ENCODE assay signal across 22 mouse cellular contexts in genomic region chr19:42797866-42798265, GRCm38 (mm10). TPM values are rescaled to one million over a fixed set of nuclear protein-coding genes. Genes with fewer than 3 reads are reported as not detected.
DNase-seq lines count a peak whose midpoint lies in the region; ATAC-seq and TF ChIP-seq lines count a peak whose summit lies in the region.
"Had no signal": no experiment of that assay in that cellular context is flagged by ENCODE, and none has a peak within 500 bp of the region (broad histone marks: within the 10 kb centered on the region; RNA-seq: fewer than 3 reads in every experiment).

No protein-coding gene starts in this region.

- TF ChIP-seq CTCF in Patski (IDR thresholded peaks at IDR 0.05), result no peak

- peak; percentile 38 for ATAC-seq in Patski
- ATAC-seq in activated CD4-positive, CD25-positive, alpha-beta regulatory T cell, adult 4 months, result no peak
- ATAC-seq: forebrain, embryonic 13.5 days; forebrain, embryonic 15.5 days; forebrain, postnatal 0 days had no signal

- peak; percentile 71 for DNase-seq in heart, adult 11 months
- no peak for DNase-seq in heart, adult 8-10 months (ENCODE audit: low spot score)
- peak; percentile 27 for DNase-seq in testis, postnatal 10 days (ENCODE audit: low spot score)
- no peak for DNase-seq in testis, postnatal 14 days (ENCODE audit: low spot score)
- no peak for DNase-seq in Patski (ENCODE audit: low read depth, low spot score)
- peak; percentile 71 for DNase-seq in gonadal fat pad, adult 2 months (ENCODE audit: low read depth)
- no peak for DNase-seq in gastrocnemius, postnatal 36 days
- DNase-seq: adrenal gland, postnatal 10 days; adrenal gland, postnatal 36 days; cerebellum, adult 18-20 months; cerebellum, adult 8-10 months; cerebellum, adult 9-11 months; cerebellum, postnatal 14 days; cerebellum, postnatal 36 days; embryo, embryonic 11 days; forebrain, postnatal 0 days had no signal

- CTCF ChIA-PET in Patski (lab: Charles Lee), result interaction anchor here (0.9 to 3.0 kb wide), 5 partner anchors 10 to 681 kb away, joined by 5 to 12 read pairs (median 5); no protein-coding TSS in a partner anchor

- POLR2A ChIA-PET in Patski (lab: Charles Lee), result interaction anchor here (0.6 kb wide), 1 partner anchor 458 kb away, joined by 3 read pairs; no protein-coding TSS in a partner anchor

- in situ Hi-C loops in Patski (cut with MboI; ENCODE audit: low pct_unique_long_range_greater_than_20kb), result loop anchor here (5.0 to 25.0 kb wide), 3 partner anchors 514 to 814 kb away; partner anchors contain the start of genes Hpse2 and Nkx2-3

- peaks cover 56% of the 10 kb centered on the region for H3K27me3 ChIP-seq in Patski
- H3K27me3 ChIP-seq: embryonic facial prominence, embryonic 13.5 days; embryonic facial prominence, embryonic 15.5 days had no signal

- intact Hi-C loops in gastrocnemius, postnatal 36 days (cut with DNase I), result loop anchor here (5.0 to 10.0 kb wide), 2 partner anchors 514 to 677 kb away; no protein-coding TSS in a partner anchor

RNA-seq across cellular contexts. Expression of gene Hps1, which starts 18.1 kb away (rescaled TPM):
- total RNA-seq in heart, adult 8-10 months (2022), result 1 to 10 TPM; 1.1 to 2.7 (median 1.7) TPM
- 44.1 TPM for polyA plus RNA-seq in Patski (2021)
- 25.9 and 29.7 TPM in 2 replicates for polyA plus RNA-seq in gonadal fat pad, adult 2 months (2012; rRNA removed)
- 1 to 10 TPM in 1 of 2 experiments, under 1 TPM in 1; 0.51 to 1.5 TPM for total RNA-seq in gastrocnemius, postnatal 36 days (2021)
- 10 to 100 TPM; 11.5 to 15.7 TPM for polyA plus RNA-seq in activated CD4-positive, CD25-positive, alpha-beta regulatory T cell, adult 4 months (2017; shearing (Covaris generic))

RNA-seq across cellular contexts. Expression of gene Pyroxd2, which starts 45.3 kb away (rescaled TPM):
- 1 to 10 TPM; 3.8 to 5.8 (median 4.5) TPM for total RNA-seq in heart, adult 8-10 months (2022)
- 0.30 TPM for polyA plus RNA-seq in Patski (2021)
- polyA plus RNA-seq in gonadal fat pad, adult 2 months (2012; rRNA removed), result 30.1 and 31.8 TPM in 2 replicates
- total RNA-seq in gastrocnemius, postnatal 36 days (2021), result under 1 TPM; 0.79 to 0.96 TPM
- polyA plus RNA-seq in activated CD4-positive, CD25-positive, alpha-beta regulatory T cell, adult 4 months (2017; shearing (Covaris generic)), result under 1 TPM in 1 of 2 experiments, not detected in 1; 0.19 TPM
- total RNA-seq: ES-E14 had no signal

Comparison
In these comparisons a context has a peak if more than half of its experiments do, and no peak if none do; other contexts are left out.
1. DNase-seq: peak in heart, adult 11 months (single experiment), testis, postnatal 10 days (single experiment) and gonadal fat pad, adult 2 months (single experiment); none in heart, adult 8-10 months (single experiment), testis, postnatal 14 days (single experiment), Patski (single experiment) and gastrocnemius, postnatal 36 days (0 of 2).
2. RNA of gene Pyroxd2, which starts 45.3 kb away (polyA plus RNA-seq): 30.1 to 31.8 TPM in gonadal fat pad, adult 2 months; 0.30 TPM in Patski (single experiment) and 0.19 TPM in activated CD4-positive, CD25-positive, alpha-beta regulatory T cell, adult 4 months; every median in the first group is over 10 times any median in the second.